Comparison of ENCODE assay signal across 25 mouse cellular contexts in genomic region chr15:98471539-98471938, GRCm38 (mm10). TPM values are rescaled to one million over a fixed set of nuclear protein-coding genes. Genes with fewer than 3 reads are reported as not detected.
DNase-seq lines count a peak whose midpoint lies in the region; TF ChIP-seq lines count a peak whose summit lies in the region.
"Had no signal": no experiment of that assay in that cellular context is flagged by ENCODE, and none has a peak within 500 bp of the region (broad histone marks: within the 10 kb centered on the region; RNA-seq: fewer than 3 reads in every experiment).

No protein-coding gene starts in this region.

- H3K9me3 ChIP-seq in heart, embryonic 10.5 days: peaks cover 3% of the 10 kb centered on the region; the same call in 1 of the 2 replicates
- H3K9me3 ChIP-seq: G1E had no signal

- no peak overlapping the region for H3K9ac ChIP-seq in heart, adult 2 months (ENCODE audit: low read depth, low read length)

- H3K79me2 ChIP-seq in heart, adult 2 months (replicated peaks; ENCODE audit: control insufficient read depth, insufficient read depth, low read length): no peaks in the 10 kb centered on the region

- no peaks in the 10 kb centered on the region for H3K4me1 ChIP-seq in heart, embryonic 10.5 days
- no peaks in the 10 kb centered on the region for H3K4me1 ChIP-seq in heart, adult 2 months (ENCODE audit: control insufficient read depth, insufficient read depth, low read length)

- peak; percentile 91 for DNase-seq in heart, adult 11 months
- no peak for DNase-seq in heart, adult 8-10 months (ENCODE audit: low spot score)
- peak; percentile 30 for DNase-seq in heart, embryonic 10.5 days (ENCODE audit: low spot score)
- DNase-seq in heart, adult 2 months: no peak
- DNase-seq: adrenal gland, adult 2 months; adrenal gland, adult 8-10 months; adrenal gland, postnatal 10 days; adrenal gland, postnatal 14 days; adrenal gland, postnatal 25 days; adrenal gland, postnatal 36 days; B cell, adult 2 months; cerebellum, adult 11 months; cerebellum, adult 11-12 months; cerebellum, adult 18-20 months had no signal

- no peak overlapping the region for H3K4me3 ChIP-seq in heart, embryonic 10.5 days
- H3K4me3 ChIP-seq in heart, adult 2 months: no peak overlapping the region

- WGBS in heart, embryonic 10.5 days: 84% methylated on average over 13 of the region's 13 CpGs
- WGBS in heart, adult 2 months: 88% methylated on average over 13 of the region's 13 CpGs

- no peak for TF ChIP-seq CTCF in heart, adult 2 months (IDR thresholded peaks at IDR 0.05)

- TF ChIP-seq POLR2A in heart, adult 2 months (IDR thresholded peaks at IDR 0.05; ENCODE audit: insufficient read depth, low read depth, low read length): no peak

- no peak overlapping the region for H3K27ac ChIP-seq in heart, embryonic 10.5 days
- no peak overlapping the region for H3K27ac ChIP-seq in heart, adult 2 months

- peaks cover 15% of the 10 kb centered on the region for H3K27me3 ChIP-seq in heart, embryonic 10.5 days (ENCODE audit: insufficient read depth, poor library complexity, severe bottlenecking)
- no peaks in the 10 kb centered on the region for H3K27me3 ChIP-seq in heart, adult 2 months (ENCODE audit: control insufficient read depth, insufficient read depth, low read length)

- intact Hi-C loops in heart, adult 2 months (cut with DNase I): loop anchor here (10.0 kb wide), 1 partner anchor 287 kb away; no protein-coding TSS in a partner anchor

- TF ChIP-seq EP300 in heart, adult 2 months (IDR thresholded peaks at IDR 0.05; ENCODE audit: insufficient read depth, low read depth, low read length): no peak

- H3K36me3 ChIP-seq in heart, embryonic 10.5 days: no peaks in the 10 kb centered on the region
- H3K36me3 ChIP-seq in heart, adult 2 months (ENCODE audit: control insufficient read depth, insufficient read depth, low read length): no peaks in the 10 kb centered on the region
- H3K36me3 ChIP-seq: G1E had no signal

RNA-seq across cellular contexts. Expression of gene OR5BS1P, which starts 1.8 kb away (rescaled TPM):
- total RNA-seq in heart, adult 8-10 months (2022): not detected
- not detected in 2 replicates for polyA plus RNA-seq in heart, embryonic 10.5 days (2016; fragmentation: Nextera tagmentation; extraction: Ambion mirVana)
- total RNA-seq in heart, adult 2 months (2021): not detected
- not detected in 2 replicates for polyA plus RNA-seq in heart, adult 2 months (2012; rRNA removed)
- total RNA-seq: adrenal gland, adult 18-20 months; adrenal gland, adult 2 months; adrenal gland, adult 8-10 months; adrenal gland, postnatal 10 days; adrenal gland, postnatal 14 days; adrenal gland, postnatal 25 days; adrenal gland, postnatal 36 days; adrenal gland, postnatal 4 days; CH12.LX; ES-E14 had no signal
- polyA plus RNA-seq: adrenal gland, adult 2 months; brain, embryonic 14.5 days; C2C12; CD4-positive, CD25-positive, alpha-beta regulatory T cell, adult 4 months; G1E; Patski had no signal

RNA-seq across cellular contexts. Expression of gene Lalba, which starts 11.0 kb away (rescaled TPM):
- total RNA-seq in heart, adult 8-10 months (2022): not detected
- not detected in 2 replicates for polyA plus RNA-seq in heart, embryonic 10.5 days (2016; fragmentation: Nextera tagmentation; extraction: Ambion mirVana)
- not detected for total RNA-seq in heart, adult 2 months (2021)
- 0.45 TPM in 1 of 2 replicates, not detected in the other for polyA plus RNA-seq in heart, adult 2 months (2012; rRNA removed)
- total RNA-seq: adrenal gland, adult 18-20 months; adrenal gland, adult 2 months; adrenal gland, adult 8-10 months; adrenal gland, postnatal 14 days; adrenal gland, postnatal 25 days; adrenal gland, postnatal 36 days; adrenal gland, postnatal 4 days; CH12.LX; ES-E14; G1E; MEL had no signal
- polyA plus RNA-seq: activated CD4-positive, CD25-positive, alpha-beta regulatory T cell, adult 4 months; adrenal gland, adult 2 months; brain, embryonic 14.5 days; C2C12; G1E; Patski had no signal

RNA-seq across cellular contexts. Expression of gene Olfr281, which starts 19.2 kb away (rescaled TPM):
- total RNA-seq in heart, adult 8-10 months (2022): not detected
- not detected in 2 replicates for polyA plus RNA-seq in heart, embryonic 10.5 days (2016; fragmentation: Nextera tagmentation; extraction: Ambion mirVana)
- total RNA-seq in heart, adult 2 months (2021): not detected
- polyA plus RNA-seq in heart, adult 2 months (2012; rRNA removed): not detected in 2 replicates
- total RNA-seq: adrenal gland, adult 18-20 months; adrenal gland, adult 2 months; adrenal gland, adult 8-10 months; adrenal gland, postnatal 10 days; adrenal gland, postnatal 14 days; adrenal gland, postnatal 25 days; adrenal gland, postnatal 36 days; adrenal gland, postnatal 4 days; CH12.LX; ES-E14 had no signal
- polyA plus RNA-seq: activated CD4-positive, CD25-positive, alpha-beta regulatory T cell, adult 4 months; adrenal gland, adult 2 months; brain, embryonic 14.5 days; C2C12; CD4-positive, CD25-positive, alpha-beta regulatory T cell, adult 4 months; G1E; Patski had no signal

RNA-seq across cellular contexts. Expression of gene Olfr279, which starts 20.7 kb away (rescaled TPM):
- not detected for total RNA-seq in heart, adult 8-10 months (2022)
- not detected in 2 replicates for polyA plus RNA-seq in heart, embryonic 10.5 days (2016; fragmentation: Nextera tagmentation; extraction: Ambion mirVana)
- not detected for total RNA-seq in heart, adult 2 months (2021)
- polyA plus RNA-seq in heart, adult 2 months (2012; rRNA removed): not detected in 2 replicates
- total RNA-seq: adrenal gland, adult 18-20 months; adrenal gland, adult 2 months; adrenal gland, adult 8-10 months; adrenal gland, postnatal 10 days; adrenal gland, postnatal 14 days; adrenal gland, postnatal 25 days; adrenal gland, postnatal 36 days; adrenal gland, postnatal 4 days; CH12.LX had no signal
- polyA plus RNA-seq: activated CD4-positive, CD25-positive, alpha-beta regulatory T cell, adult 4 months; adrenal gland, adult 2 months; brain, embryonic 14.5 days; C2C12; CD4-positive, CD25-positive, alpha-beta regulatory T cell, adult 4 months; G1E; Patski had no signal

RNA-seq across cellular contexts. Expression of gene Olfr282, which starts 40.5 kb away (rescaled TPM):
- total RNA-seq in heart, adult 8-10 months (2022): not detected
- polyA plus RNA-seq in heart, embryonic 10.5 days (2016; fragmentation: Nextera tagmentation; extraction: Ambion mirVana): not detected in 2 replicates
- not detected for total RNA-seq in heart, adult 2 months (2021)
- not detected in 2 replicates for polyA plus RNA-seq in heart, adult 2 months (2012; rRNA removed)
- total RNA-seq: adrenal gland, adult 18-20 months; adrenal gland, adult 2 months; adrenal gland, adult 8-10 months; adrenal gland, postnatal 10 days; adrenal gland, postnatal 14 days; adrenal gland, postnatal 25 days; adrenal gland, postnatal 36 days; adrenal gland, postnatal 4 days; CH12.LX; ES-E14; G1E; MEL had no signal
- polyA plus RNA-seq: activated CD4-positive, CD25-positive, alpha-beta regulatory T cell, adult 4 months; adrenal gland, adult 2 months; brain, embryonic 14.5 days; C2C12; CD4-positive, CD25-positive, alpha-beta regulatory T cell, adult 4 months; G1E; Patski had no signal

Comparison
In these comparisons a context has a peak if more than half of its experiments do, and no peak if none do; other contexts are left out.
1. DNase-seq: peak in heart, adult 11 months (single experiment) and heart, embryonic 10.5 days (single experiment); none in heart, adult 8-10 months (single experiment) and heart, adult 2 months (0 of 2).